Mouse (Mus musculus) lung, postnatal 10 days (tissue): ENCODE results near the gene Bex2.
"Not testable (repeated sequence)": the region's sequence is repeated elsewhere in the genome, so short reads cannot be mapped to it uniquely, and the experiment has no call there.

Experiments used
- DNase-seq: peaks from one replicate; pipeline ENCODE4 v3.0.0; 2021

The Bex2 gene

GRCm38 (mm10) chrX:136068020-136068419 is at the start of gene Bex2:
Gene Bex2 (minus strand): TSS chrX:136068236.
- DNase-seq, result not testable (repeated sequence)

- DNase-seq, result peak; percentile 18
Observed at GRCm38 (mm10) chrX:136115419-136115961, 47.5 kb upstream of the Bex2 start.

DNA sequence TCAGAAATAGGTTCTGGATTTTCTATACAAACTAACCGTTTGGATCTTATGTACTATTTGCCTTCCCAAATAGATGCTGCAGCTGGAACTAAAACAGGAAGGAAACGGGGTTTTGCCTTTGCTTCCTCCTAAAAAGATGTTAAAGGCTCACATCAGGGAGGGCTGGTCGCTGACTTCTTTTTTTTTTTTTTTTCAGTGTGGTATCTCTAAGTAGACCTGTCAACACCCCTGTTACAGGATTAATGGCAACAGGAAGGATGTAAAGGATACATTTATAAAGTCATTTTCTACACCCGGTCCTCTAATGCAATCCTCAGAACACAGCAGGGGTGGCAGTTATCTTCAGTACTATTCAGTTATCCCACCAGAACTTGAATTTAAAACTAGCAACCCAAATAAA is 47.0 kb upstream of the Bex2 start:
- no peak for DNase-seq

DNA sequence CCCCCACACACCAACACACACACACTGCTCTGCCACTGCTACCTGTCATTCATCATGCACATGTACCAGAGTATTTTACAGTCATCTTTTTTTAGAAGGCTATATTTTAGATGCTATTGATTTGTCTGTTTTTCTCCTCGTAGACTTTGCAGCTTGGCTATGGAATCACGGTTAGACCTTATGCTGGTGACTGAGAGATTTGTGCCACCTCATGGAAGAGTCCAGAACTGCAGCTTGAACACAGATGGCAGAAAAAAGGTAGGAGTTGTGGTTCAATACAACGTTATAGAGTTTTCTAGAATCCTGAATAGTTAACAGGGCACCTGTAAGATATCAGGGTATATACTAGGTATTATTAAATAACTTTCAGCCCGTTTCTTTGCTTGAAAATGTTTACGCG is 39.9 kb upstream of the Bex2 start:
- peak; percentile 50 for DNase-seq

DNA sequence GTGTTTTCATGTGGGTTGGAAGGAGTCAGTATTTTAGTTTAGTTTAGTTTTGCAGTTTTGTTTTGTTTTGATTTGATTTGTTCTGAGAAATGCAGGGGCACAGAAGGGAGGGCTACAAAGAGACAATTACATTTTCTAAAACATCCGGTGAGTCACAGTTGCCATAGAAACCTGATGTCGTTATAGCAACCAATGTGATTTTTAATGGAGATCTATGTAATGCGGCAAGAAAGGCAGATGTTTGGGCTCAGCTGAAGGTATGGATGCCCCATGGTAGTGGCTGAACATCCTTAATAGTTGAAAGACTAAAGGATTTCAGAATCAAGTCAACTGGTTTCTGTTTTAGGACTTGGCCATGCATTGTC is 36.7 kb upstream of the Bex2 start:
- DNase-seq, result no peak

DNA sequence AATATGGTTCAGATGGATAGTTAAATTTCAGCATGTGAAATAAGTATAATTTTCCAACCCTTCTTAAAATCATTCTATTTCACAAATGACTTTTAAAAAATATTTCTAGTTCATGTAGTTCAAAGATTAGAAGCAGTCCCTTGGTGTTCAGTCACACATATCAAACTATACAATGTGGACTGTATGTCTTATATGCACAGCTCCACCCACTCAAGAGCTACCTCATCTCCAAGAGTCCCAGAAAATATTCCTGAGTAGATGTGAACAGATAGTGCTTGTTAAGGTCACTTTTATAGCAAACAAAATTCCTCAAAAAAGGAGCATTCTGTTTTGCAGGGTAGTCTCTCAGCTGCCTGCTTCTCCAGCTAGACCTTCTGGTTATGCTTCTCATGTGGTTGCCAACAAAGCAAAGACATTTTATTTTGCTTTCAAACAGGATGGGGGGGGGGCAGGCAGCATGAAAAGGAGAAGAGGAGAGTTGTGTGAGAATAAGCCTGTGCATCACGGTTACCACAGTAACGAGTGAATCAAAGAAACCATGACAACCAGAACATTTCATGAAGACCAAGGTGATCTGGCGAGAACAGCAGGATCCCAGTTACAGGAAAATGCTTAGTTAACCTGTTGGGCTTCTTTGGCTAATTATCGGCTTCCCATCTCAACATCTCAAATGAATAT is 36.1 kb upstream of the Bex2 start:
- DNase-seq, result no peak

GRCm38 (mm10) chrX:136094421-136094820 is 26.4 kb upstream of the Bex2 start:
- DNase-seq, result no peak

DNA sequence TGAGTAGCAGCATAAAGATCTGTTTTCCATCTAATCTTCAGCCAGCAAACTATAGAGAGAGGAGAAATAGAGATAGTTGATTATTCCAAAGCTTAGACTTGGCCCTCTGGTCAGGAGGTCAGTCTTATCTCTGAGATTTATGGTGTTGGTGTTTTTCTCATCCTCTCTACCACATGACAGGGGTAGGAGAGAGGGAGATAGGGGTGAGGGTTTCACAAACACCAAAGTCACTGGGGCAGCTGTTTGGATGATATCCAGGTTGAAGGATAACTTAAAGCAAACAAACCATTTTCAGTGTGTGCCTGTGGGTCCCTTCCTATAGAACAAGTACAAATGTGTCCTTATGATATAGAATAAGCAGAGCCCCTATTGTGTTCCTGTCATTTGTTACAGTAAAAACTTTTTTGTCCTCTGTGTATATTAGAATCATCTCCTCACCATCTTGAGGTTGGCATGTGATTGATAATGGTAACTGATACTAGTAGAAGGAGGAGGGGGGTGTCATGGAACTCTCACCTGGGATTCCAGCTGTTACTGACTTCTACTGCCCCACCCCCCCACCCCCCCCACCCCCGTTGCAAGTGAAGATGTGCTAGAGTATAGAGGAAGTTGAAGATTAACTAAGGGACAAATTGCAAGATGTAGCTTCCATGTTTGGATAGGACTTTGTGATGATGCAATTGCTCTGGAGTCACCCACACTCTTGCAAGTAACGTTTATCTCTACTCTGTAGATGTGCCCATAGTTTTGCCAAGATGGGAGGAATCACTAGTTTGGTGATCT is 24.7 kb upstream of the Bex2 start:
- no peak for DNase-seq

DNA sequence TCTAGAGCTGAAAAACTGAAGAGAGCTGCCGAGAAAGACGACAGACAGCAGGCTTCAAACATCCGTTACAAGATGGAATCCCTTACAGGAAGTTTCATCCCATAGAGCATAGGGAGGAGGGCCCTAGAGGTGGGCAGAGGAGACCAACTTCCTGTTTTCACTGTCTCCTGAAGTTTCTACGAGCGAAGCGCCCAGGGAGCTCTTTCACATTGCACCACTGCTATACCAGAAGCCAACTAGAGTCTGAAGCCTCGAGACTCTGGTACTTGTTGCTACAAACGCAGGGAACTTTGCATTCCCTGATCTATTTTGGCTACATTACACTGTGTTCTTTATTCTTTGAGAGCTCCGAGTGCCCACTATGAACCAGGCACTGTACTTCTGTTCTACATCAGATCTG is 17.1 kb upstream of the Bex2 start, which contains the start of gene Nxf3:
Gene Nxf3, minus strand, starts transcription at position 101 of the 400 bp plus-strand sequence.
- no peak for DNase-seq

- not testable (repeated sequence) for DNase-seq
Observed at GRCm38 (mm10) chrX:136067201-136067991, 640 bp downstream of the Bex2 start.

GRCm38 (mm10) chrX:136060698-136061097 is 7.3 kb downstream of the Bex2 start:
- no peak for DNase-seq

- peak; percentile 19 for DNase-seq
Observed at GRCm38 (mm10) chrX:136051219-136051618, 16.8 kb downstream of the Bex2 start.

- peak; percentile 62 for DNase-seq
Observed at GRCm38 (mm10) chrX:136047528-136047927, 20.5 kb downstream of the Bex2 start.

DNA sequence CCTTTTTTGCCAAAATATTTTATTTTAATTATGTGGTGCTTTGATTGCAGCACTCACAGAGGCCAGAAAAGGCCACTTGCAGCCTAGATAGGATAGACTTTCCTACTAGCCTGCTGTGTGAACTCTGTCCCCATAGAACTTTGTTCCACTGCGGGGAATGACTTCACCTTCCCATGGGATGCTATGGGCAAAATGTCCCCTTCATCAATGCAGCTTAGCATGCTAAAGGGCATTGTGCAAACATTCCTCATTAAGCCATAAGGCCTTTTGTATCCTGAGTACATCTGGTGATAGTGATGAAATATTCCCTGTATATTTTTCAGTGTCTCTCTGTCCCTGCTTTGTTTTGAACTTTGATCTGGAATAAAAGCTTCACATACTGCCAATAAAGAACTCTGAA is 24.3 kb downstream of the Bex2 start:
- DNase-seq, result no peak

- peak; percentile 10 for DNase-seq
Observed at GRCm38 (mm10) chrX:136032799-136033763, 35.0 kb downstream of the Bex2 start, which contains the start of gene Arxes1. Gene Arxes1 (plus strand): TSS chrX:136033367.

DNA sequence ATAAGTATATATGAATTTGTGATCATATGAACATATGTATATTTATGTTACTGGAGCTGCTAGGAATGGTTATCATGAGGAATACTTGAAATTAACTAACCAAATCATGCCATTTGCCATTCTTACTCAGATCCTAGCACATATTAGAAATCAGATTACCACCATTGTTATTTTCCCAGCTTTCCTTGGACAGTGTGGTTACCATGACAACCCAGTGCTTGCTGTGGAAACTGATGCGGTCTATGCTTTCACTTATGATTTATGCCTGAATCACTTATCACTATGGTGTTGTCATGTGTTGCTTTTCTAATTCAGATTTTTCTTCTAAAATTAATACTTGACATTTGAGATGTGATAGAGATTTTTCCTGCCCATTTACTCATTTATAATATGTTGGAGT is 37.7 kb downstream of the Bex2 start:
- no peak for DNase-seq
